Mouse (Mus musculus) erythroid progenitor cell, adult 5-6 weeks (primary cell): Measurements from ENCODE around the gene Epn2. TPM values are rescaled to one million over a fixed set of nuclear protein-coding genes. Genes with fewer than 3 reads are reported as not detected.

ENCODE experiments used
- ATAC-seq: replicated peaks from 2 replicates; pipeline ENCODE4 v1.8.0; 2016; ENCODE audit warnings: moderate number of reproducible peaks, mild to moderate bottlenecking, moderate TSS enrichment, inconsistent platforms; ENCODE audit not compliant: poor library complexity, low FRiP score, severe bottlenecking
- total RNA-seq, 2 experiments: library from RNA; stranded (forward) in 1 of 2; stranded (reverse) in 1 of 2; fragments of 150-400 nt in 1 of 2; fragments of 186-747, 209-891 nt in 1 of 2; gene quantifications; 2 replicates each; pipeline versions ENCODE4 v1.2.3 to v1.2.4; 2015 to 2017; ENCODE audit warnings: low replicate concordance in 2 of 2

Epn2 gene
- total RNA-seq, 2 experiments from 2014 or later: not detected

DNA sequence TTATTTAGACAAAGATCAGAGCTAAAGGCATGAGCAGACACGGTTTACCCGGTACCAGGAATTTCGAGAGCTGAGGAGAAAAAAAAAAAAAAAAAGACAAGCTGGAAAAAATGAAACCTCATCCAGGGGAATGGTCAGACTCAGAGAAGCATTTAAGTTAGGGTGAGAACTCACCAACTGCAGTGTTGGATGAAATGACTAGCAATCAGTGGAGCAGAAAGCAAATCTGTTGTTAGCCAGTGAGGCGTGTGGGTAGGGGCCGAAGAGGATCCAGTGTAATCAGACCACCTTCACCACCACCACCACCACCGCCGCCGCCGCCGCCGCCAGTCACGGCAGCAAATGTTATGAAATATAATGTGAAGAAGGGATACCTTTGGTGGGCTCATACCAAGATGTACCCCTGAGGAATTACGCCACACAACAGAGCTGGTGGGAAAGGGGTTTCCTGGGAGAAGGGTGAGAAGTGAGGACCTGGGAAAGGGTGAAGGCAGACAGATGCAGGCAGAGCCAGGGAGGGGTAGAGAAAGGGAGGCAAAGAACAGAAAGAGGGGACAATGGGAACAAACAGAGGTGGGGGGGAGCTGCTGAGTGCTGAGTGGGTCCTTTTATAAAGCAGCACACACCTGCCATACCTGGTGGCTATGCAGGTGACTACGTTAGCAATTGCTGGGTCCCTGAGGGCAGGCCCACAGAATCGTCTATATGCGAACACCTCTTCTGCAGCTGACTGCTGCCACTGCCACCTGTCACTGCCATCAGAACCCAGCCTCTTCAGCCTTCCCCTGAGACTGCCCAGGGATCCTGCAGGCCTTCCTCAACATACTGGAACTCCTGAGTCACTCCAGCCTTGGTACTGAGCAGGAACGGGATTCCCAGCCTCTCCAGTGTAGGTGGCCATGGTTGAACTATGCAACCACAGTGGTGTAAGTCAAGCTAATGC, 101.7 kb downstream of the Epn2 start:
- ATAC-seq: no peak

GRCm38 (mm10) chr11:61476786-61477382, 102.6 kb downstream of the Epn2 start:
- ATAC-seq: no peak

DNA sequence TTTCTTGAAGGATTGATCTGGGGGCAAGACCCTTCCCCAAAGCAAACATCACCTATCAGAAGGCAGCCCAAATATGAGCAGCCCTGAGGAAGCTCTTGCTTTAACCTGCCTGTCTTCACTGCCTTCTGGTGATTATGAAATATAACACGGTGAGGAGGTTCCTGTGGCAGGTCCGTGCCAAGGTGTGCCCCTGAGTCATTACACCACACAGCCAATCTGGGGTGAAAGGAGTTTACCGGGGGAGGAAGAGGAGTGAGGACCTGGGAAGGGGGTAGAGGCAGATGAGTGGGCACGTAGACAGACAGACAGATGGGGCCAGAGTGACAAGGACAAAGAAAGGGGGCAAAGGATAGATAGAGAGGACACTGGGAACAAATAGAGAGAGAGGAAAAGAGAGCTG, 105.9 kb downstream of the Epn2 start:
- ATAC-seq: no peak

DNA sequence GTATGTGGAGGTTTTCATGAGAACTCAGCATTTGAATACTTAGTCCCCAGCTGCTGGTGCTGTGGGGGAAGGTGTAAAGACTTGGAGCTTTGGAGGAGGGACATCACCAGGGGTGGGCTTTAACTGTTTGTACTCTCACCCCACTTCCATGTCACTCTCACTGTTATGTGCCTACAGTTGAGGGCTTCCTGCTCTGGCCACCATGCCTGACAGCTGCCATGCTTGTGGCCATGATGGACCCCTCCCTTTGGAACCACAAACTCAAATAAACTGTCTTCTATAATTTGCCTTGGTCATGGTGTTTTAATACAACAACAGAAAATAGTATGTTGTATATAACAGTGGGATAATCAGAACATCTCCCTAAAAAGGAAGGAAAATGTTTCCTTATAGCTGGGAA, 108.6 kb downstream of the Epn2 start:
- ATAC-seq: no peak

- no peak for ATAC-seq
These were observed 110.1 kb downstream of the Epn2 start for GRCm38 (mm10) chr11:61469317-61469917.

- no peak for ATAC-seq
These were observed 111.0 kb downstream of the Epn2 start for GRCm38 (mm10) chr11:61468534-61468933.

Other genes with a start within 250 kb of the Epn2 start
- not detected in 2 replicates for gene Slc47a2, start 236.8 kb downstream of the Epn2 start, total RNA-seq (2015; ENCODE audit: low replicate concordance)
- not detected in 2 replicates for gene Slc47a2, start 236.8 kb downstream of the Epn2 start, total RNA-seq (2017; ENCODE audit: low replicate concordance)
- gene Slc47a1, start 201.3 kb downstream of the Epn2 start, total RNA-seq (2015; ENCODE audit: low replicate concordance): not detected in 2 replicates
- gene Slc47a1, start 201.3 kb downstream of the Epn2 start, total RNA-seq (2017; ENCODE audit: low replicate concordance): not detected in 2 replicates
- gene Rnf112, start 125.6 kb downstream of the Epn2 start, total RNA-seq (2015; ENCODE audit: low replicate concordance): not detected in 2 replicates
- not detected in 2 replicates for gene Rnf112, start 125.6 kb downstream of the Epn2 start, total RNA-seq (2017; ENCODE audit: low replicate concordance)
- gene Mfap4, start 94.3 kb downstream of the Epn2 start, total RNA-seq (2015; ENCODE audit: low replicate concordance): not detected in 2 replicates
- not detected in 2 replicates for gene Mfap4, start 94.3 kb downstream of the Epn2 start, total RNA-seq (2017; ENCODE audit: low replicate concordance)
- gene Mapk7, start 85.3 kb downstream of the Epn2 start, total RNA-seq (2015; ENCODE audit: low replicate concordance): 2.1 and 2.5 TPM in 2 replicates
- 1.3 and 2.0 TPM in 2 replicates for gene Mapk7, start 85.3 kb downstream of the Epn2 start, total RNA-seq (2017; ENCODE audit: low replicate concordance)
- not detected in 2 replicates for gene B9d1, start 74.5 kb downstream of the Epn2 start, total RNA-seq (2015; ENCODE audit: low replicate concordance)
- not detected in 2 replicates for gene B9d1, start 74.5 kb downstream of the Epn2 start, total RNA-seq (2017; ENCODE audit: low replicate concordance)
- gene Grap, start 73.6 kb upstream of the Epn2 start, total RNA-seq (2015; ENCODE audit: low replicate concordance): 1.4 and 9.2 TPM in 2 replicates
- gene Grap, start 73.6 kb upstream of the Epn2 start, total RNA-seq (2017; ENCODE audit: low replicate concordance): 0.51 and 1.4 TPM in 2 replicates
- gene Fam83g, start 104.4 kb upstream of the Epn2 start, total RNA-seq (2015; ENCODE audit: low replicate concordance): not detected in 2 replicates
- 0.64 TPM in 1 of 2 replicates, not detected in the other for gene Fam83g, start 104.4 kb upstream of the Epn2 start, total RNA-seq (2017; ENCODE audit: low replicate concordance)
- gene Slc5a10, start 141.1 kb upstream of the Epn2 start, total RNA-seq (2015; ENCODE audit: low replicate concordance): not detected in 2 replicates
- 0.13 TPM in 1 of 2 replicates, not detected in the other for gene Slc5a10, start 141.1 kb upstream of the Epn2 start, total RNA-seq (2017; ENCODE audit: low replicate concordance)
- 10.8 and 10.9 TPM in 2 replicates for gene Prpsap2, start 182.4 kb upstream of the Epn2 start, total RNA-seq (2015; ENCODE audit: low replicate concordance)
- gene Prpsap2, start 182.4 kb upstream of the Epn2 start, total RNA-seq (2017; ENCODE audit: low replicate concordance): 5.7 and 14.6 TPM in 2 replicates